Mouse (Mus musculus) erythroblast, embryonic 14.5 days (primary cell): ENCODE results near the gene Gpsm3.

Source experiments
- GATA1 ChIP-seq: IDR thresholded peaks from 2 replicates; pipeline ENCODE4 v1.6.1; 2012; ENCODE audit warnings: low read length, inconsistent platforms, mixed read lengths
- TAL1 ChIP-seq: IDR thresholded peaks from 3 replicates; pipeline ENCODE4 v1.6.1; 2012; ENCODE audit warnings: low read length, inconsistent platforms, mixed read lengths

GRCm38 (mm10) chr17:34562595-34562994 is 27.0 kb upstream of the Gpsm3 start:
- TF ChIP-seq GATA1 (no peak), TAL1 (no peak)
